Mouse (Mus musculus) left cerebral cortex, postnatal 4 days (tissue): ENCODE data around the gene Arxes1. TPM values are rescaled to one million over a fixed set of nuclear protein-coding genes. Genes with fewer than 3 reads are reported as not detected.
"Not testable (repeated sequence)": the region's sequence is repeated elsewhere in the genome, so short reads cannot be mapped to it uniquely, and the experiment has no call there.

ENCODE experiments used
- DNase-seq: peaks from one replicate; pipeline ENCODE4 v3.0.0-alpha.2; 2022
- intact Hi-C: fragments of 180-260 bp; cut with DNase I; formaldehyde crosslinking; loops from one replicate; pipeline ENCODE4 v1.15.1; 2025
- total RNA-seq, 2 experiments: library from RNA; stranded (reverse); gene quantifications; 2 replicates each; pipeline ENCODE4 v1.2.3; 2021

Arxes1 gene
- 10 to 100 TPM; 85.5 to 86.7 TPM for total RNA-seq

GRCm38 (mm10) chrX:136032799-136033763, at the start of gene Arxes1:
Arxes1 (plus strand) TSS chrX:136033367.
- DNase-seq = peak; percentile 11

GRCm38 (mm10) chrX:135984539-135985260, 48.5 kb upstream of the Arxes1 start:
- intact Hi-C loops = no loop called here
- DNase-seq = no peak

More at GRCm38 (mm10) chrX:136032799-136033763, at the start of gene Arxes1:
- intact Hi-C loops = not testable (repeated sequence)

DNA sequence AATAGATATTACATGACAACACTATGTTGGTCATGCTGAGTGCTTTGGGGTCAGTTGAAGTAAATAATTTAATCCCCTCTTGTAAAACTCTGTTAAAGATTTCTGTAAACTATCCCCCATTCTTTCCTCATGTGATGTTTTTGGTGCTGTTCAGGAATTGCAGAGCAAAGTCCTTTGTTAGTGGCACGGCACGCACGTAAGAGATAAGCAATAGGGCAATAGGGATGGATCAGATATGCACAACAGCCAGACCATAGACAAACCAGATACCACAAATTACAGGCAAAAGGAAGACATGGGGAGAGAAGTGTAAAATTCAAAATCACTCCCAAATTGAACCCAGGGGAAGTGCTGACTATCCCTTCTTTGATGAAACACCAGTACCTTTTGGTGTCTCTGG, 46.9 kb upstream of the Arxes1 start:
- no peak for DNase-seq
- intact Hi-C loops = no loop called here

DNA sequence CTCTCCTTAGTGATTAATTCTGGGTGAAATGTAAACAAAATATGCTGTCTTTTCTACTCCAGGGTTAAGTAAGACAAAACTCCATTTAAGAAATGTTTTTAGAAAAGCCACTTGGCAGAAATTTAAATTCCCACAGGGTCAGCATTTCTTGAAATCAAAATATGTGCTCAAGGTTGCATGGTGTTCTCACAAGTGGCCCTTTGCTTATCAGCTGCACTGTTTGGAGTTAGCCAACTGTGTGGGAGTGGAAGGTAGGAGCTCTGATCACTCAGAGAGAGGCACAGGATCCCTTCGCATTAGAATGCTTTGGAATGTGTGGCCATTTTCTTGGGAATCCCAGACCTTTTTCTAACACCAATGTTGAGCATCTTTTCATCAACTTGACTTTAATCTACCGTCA, 42.5 kb upstream of the Arxes1 start:
- DNase-seq = no peak
- intact Hi-C loops = no loop called here

GRCm38 (mm10) chrX:135993192-135993594, 40.0 kb upstream of the Arxes1 start:
- intact Hi-C loops = not testable (repeated sequence)
- peak; percentile 17 for DNase-seq

DNA sequence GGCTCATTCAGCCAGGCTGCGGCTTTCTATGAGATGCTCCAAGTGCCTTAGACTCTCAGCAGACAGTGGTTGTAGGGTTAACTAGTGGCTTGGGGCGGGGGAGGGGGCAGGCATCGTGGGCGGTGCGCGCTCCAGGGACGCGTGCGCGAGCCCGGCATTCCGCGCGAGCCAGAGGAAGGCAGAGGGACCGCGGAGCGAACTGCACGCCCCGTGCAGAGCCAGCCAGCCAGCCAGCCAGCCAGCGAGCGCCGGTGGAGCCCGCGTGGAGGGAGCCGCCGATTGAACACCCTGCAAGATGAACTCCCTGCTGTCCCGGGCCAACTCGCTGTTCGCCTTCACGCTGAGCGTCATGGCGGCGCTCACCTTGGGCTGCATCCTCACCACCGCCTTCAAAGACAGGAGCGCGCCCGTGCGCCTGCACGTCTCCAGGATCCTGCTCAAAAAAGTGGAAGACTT, 39.5 kb upstream of the Arxes1 start, which contains the start of gene Arxes2:
Gene Arxes2, plus strand, starts transcription at position 161 of the 456 bp plus-strand sequence.
- peak; percentile 17 for DNase-seq

DNA sequence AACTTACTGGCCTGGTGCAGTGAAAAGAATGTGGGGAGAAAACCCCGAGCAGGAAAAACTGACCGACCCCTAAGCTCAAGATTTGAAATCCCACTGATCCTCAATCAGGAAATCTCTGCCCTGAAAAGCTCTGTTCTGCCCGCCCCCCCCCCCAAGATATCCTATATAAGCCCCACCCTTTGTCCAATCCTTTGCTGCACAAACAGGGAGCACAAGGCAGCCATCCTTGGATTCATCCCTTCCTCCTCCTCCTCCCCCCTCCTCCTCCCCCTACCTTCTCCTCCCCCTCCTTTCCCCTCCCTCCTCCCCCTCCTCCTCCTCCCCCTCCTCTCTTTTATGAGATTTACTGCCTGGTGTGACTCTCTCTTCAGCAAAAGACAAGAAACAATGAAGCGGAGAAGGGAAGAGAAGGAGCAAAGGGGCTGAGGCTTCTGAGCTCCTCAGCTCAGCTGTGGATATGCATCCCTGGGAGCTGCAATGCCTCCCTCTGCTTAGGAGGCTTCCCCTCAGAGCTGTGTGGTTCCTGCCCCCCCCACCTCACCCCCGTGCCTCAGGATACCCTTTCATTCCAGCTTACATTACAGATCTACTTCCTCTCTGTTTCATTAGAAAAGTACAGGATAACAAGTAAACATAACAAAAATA, 25.8 kb upstream of the Arxes1 start:
- no peak for DNase-seq

More for the DNA sequence above, 39.5 kb upstream of the Arxes1 start, which contains the start of gene Arxes2:
- intact Hi-C loops = not testable (repeated sequence)

DNA sequence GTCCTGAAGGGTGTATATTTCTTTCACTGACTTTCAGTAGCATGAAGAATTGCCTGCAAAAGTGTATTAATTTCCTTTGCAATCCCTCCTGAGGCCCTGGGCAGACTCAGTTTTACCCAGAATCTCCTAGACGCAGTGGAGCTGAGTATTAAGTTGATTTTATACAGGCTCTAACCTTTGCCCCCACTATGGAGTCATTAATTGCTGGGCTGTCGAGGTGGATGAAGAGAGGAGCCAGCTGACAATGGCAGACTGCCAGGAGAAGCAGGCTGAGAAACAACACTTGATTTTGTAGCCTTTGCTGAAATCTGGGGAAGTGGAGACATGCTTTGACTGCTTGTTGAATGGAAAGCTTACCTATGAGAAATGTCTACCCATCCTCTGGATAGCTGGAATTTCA, 18.8 kb upstream of the Arxes1 start:
- DNase-seq = peak; percentile 11
- intact Hi-C loops = no loop called here

More for the DNA sequence above, 25.8 kb upstream of the Arxes1 start:
- intact Hi-C loops = no loop called here

DNA sequence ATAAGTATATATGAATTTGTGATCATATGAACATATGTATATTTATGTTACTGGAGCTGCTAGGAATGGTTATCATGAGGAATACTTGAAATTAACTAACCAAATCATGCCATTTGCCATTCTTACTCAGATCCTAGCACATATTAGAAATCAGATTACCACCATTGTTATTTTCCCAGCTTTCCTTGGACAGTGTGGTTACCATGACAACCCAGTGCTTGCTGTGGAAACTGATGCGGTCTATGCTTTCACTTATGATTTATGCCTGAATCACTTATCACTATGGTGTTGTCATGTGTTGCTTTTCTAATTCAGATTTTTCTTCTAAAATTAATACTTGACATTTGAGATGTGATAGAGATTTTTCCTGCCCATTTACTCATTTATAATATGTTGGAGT, 2.8 kb upstream of the Arxes1 start:
- intact Hi-C loops = no loop called here
- DNase-seq = no peak

- no peak for DNase-seq
- intact Hi-C loops = no loop called here
Observed at GRCm38 (mm10) chrX:136043726-136044125, 10.6 kb downstream of the Arxes1 start.

- DNase-seq = peak; percentile 64
- intact Hi-C loops = loop anchor here (2.0 kb wide), 1 partner anchor 61 kb away; no protein-coding TSS in a partner anchor
Observed at GRCm38 (mm10) chrX:136047528-136047927, 14.4 kb downstream of the Arxes1 start.

DNA sequence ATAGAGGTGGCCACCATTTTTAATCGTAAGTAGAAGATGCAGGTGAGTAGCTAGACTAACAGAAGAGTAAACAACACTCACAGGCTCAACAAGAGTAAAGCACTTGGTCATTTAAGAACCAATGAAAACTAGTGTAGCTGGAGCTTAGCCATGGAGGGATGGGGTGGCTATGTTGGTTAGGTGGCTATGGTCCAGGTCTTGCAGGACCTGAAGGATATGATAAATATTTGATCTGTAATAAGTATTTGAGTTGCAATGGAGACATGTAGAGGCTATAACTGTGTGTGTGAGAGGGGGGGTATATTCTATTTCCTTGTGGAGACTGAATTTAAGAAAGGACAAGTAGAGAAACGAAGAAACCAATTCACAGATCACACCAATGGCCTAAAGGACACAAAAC, 18.1 kb downstream of the Arxes1 start:
- no peak for DNase-seq

GRCm38 (mm10) chrX:136060698-136061097, 27.5 kb downstream of the Arxes1 start:
- intact Hi-C loops = no loop called here
- no peak for DNase-seq

More for the DNA sequence above, 18.1 kb downstream of the Arxes1 start:
- intact Hi-C loops = no loop called here

DNA sequence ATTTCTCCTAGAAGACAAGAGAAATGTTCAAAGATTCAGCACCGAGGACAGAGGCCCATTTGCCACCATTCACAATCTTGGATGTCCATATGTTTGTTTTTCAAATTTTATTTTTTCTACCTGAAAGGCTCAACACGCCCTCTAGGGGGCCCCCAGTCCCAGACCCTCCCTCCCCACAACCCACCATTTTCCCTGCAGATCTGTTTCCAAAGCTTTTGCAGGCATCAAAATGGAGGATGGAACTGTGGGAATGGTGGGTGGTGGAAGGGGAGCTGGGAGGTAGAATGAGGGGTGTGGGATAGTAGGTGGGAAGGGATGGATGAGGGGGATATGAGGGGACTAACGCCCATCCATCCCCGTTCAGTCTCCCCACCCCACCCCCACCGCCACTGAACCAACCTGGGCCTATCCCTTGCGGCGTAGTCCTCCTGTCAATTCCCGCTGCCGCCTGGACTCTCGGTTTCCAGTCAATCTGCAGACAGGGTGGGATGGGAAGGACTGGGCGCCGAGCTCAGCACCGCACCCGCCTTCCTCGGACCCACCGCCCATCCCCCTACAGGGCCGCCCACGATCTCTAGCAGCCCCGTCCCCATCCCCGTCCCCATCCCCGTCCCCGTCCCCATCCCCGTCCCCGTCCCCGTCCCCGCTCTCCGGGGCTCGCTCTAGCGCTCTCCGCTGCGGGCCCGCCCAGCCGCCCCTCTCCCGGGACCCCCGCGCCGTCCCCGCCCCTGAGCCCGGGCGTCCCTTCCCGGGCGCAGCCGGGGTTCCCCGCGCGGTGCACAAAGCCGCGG, 34.2 kb downstream of the Arxes1 start:
- intact Hi-C loops = not testable (repeated sequence)

DNA sequence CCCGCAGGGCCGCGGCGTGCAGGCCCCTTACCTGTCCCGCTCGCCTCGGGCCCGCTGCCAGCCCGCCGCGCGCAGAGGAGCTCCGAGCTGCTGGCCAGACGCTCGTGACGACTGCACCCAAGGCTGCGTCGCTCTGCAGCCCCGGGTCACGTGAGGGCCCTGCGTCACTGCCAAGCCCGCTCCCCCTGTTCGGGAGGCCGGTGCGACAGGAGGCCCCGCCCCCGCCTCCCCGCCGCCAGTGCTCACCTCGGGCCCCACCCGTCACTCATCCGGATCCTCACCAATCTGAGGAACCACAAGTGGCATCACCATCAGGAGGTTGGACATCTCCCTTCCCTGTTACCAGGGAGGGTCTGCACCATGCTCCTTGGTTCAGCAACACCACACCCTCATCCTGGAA, 34.9 kb downstream of the Arxes1 start, which contains the start of gene Bex2:
Gene Bex2, minus strand, starts transcription at position 217 of the 400 bp plus-strand sequence.
- peak; percentile 67 for DNase-seq
- intact Hi-C loops = not testable (repeated sequence)

More for the DNA sequence above, 34.2 kb downstream of the Arxes1 start:
- peak; percentile 55 for DNase-seq

Other genes starting within 250 kb of the Arxes1 start
- 10 to 100 TPM; 85.5 to 87.8 TPM for gene Bhlhb9, start 235.8 kb upstream of the Arxes1 start, total RNA-seq
- 100 to 1,000 TPM; 146 to 195 TPM for gene Gprasp2, start 194.3 kb upstream of the Arxes1 start, total RNA-seq
- 100 to 1,000 TPM in 1 of 2 experiments, 10 to 100 TPM in 1; 84.8 to 108 TPM for gene Arxes2, start 39.5 kb upstream of the Arxes1 start, total RNA-seq
- 100 to 1,000 TPM; 345 to 394 TPM for gene Bex2, start 34.9 kb downstream of the Arxes1 start, total RNA-seq
- under 1 TPM in 1 of 2 experiments, not detected in 1; 0.12 TPM for gene Nxf3, start 51.9 kb downstream of the Arxes1 start, total RNA-seq
- gene Bex4, start 105.6 kb downstream of the Arxes1 start, total RNA-seq = 10 to 100 TPM; 92.2 to 92.6 TPM
- 10 to 100 TPM; 41.2 to 52.0 TPM for gene Tceal8, start 139.0 kb downstream of the Arxes1 start, total RNA-seq
- 10 to 100 TPM; 59.5 to 65.6 TPM for gene Tceal5, start 170.5 kb downstream of the Arxes1 start, total RNA-seq
- gene Tceal7, start 181.4 kb downstream of the Arxes1 start, total RNA-seq = 1 to 10 TPM; 5.8 to 7.0 TPM
- 100 to 1,000 TPM; 195 to 200 TPM for gene Bex1, start 182.1 kb downstream of the Arxes1 start, total RNA-seq
- 100 to 1,000 TPM; 129 to 130 TPM for gene Tceal9, start 211.7 kb downstream of the Arxes1 start, total RNA-seq
- 100 to 1,000 TPM; 315 to 358 TPM for gene Bex3, start 236.9 kb downstream of the Arxes1 start, total RNA-seq